Mouse (Mus musculus): Measurements from ENCODE around the gene Hap1. TPM values are rescaled to one million over a fixed set of nuclear protein-coding genes. Genes with fewer than 3 reads are reported as not detected.
"Not testable (repeated sequence)": the region's sequence is repeated elsewhere in the genome, so short reads cannot be mapped to it uniquely, and the experiment has no call there.

Hap1 gene
- polyA plus RNA-seq, 1 experiment from 2014 or later, result 96.3 TPM

DNA sequence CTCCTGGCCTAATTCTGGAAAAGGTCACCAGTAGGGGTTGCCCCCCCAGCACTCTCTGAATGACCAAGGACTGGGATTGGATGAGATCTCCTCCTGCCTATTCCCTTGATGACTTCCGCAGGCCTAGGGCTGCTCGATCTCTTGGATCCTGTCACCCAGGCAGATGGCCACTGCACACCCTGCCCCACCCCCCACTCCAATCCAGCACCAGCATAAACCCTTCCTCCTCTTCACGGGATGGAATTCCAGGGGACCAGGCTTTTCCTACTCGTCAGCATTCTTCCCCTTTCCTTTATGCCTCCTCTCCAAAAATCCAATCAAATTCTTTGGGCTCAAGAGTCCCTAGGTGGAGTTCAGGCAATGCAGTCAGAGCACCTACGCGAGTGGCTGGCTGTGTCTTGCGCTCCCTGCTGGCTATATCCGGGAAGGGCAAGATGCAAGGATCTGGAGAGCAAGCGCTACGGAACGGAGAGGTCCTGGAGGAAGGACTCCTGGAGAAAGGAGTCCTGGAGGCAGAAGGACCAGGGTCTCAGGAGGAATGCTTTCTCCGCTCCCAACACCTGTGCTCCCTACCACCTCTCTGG, 7.1 kb upstream of the Hap1 start:
- H3K36me3 ChIP-seq (replicated peaks), result no peaks in the 10 kb centered on the region

DNA sequence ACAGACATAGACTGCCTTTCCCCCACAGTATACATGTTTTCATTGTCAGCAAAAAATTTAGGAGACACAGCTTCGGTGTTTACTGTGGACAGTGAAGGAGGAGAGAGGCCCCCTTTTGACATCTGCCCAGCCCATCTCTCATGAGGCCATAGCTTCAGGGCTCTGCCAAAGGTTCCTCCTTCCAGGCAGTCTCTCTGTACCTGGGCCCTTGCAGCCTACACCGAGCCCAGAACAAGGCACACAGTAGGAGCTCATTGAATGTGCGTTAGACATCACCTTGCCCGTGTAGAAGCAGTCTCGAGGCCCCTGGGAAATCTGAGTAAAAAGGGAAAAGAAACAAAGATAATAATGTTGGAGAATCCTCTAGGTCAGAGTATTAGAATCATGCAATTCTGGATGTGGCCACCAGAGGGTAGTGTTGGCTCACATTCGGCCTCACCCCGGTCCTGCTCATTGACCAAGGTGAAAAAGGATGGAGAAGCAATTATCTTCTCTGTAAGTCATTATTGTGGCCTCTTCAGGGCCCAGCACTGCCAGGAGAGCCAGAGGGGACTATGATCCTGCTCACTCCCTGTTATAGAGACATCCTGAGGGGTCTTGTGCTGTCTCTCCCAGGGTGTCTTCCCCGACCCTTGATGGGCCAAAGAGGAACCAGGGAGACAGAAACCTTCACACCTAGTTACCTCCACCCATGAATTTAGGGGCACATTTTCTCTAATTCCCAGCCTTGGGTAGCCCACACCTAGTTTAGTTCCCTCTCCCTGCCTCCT, 6.5 kb upstream of the Hap1 start:
- Histone ChIP-seq H3K27me3 (peaks cover 34% of the 10 kb centered on the region), H3K4me3 (replicated peaks) (no peak overlapping the region), H3K9me3 (no peaks in the 10 kb centered on the region), H3K4me2 (no peak overlapping the region), H3K9ac (no peak overlapping the region; the same call in 1 of the 2 replicates), H3K4me1 (0 out of 2 replicates have a peak, but pooled peaks cover 4% of the 10 kb centered on the region), H3K27ac (no peak overlapping the region), H3K36me3 (replicated peaks) (no peaks in the 10 kb centered on the region)
- peak; percentile 59; the same call in 1 of the 2 replicates for ATAC-seq (ENCODE audit: low FRiP score)
- WGBS, result 15% methylated on average over 8 of the region's 8 CpGs

More for the DNA sequence above, 7.1 kb upstream of the Hap1 start:
- Histone ChIP-seq H3K4me3 (replicated peaks) (no peak overlapping the region), H3K4me1 (0 out of 2 replicates have a peak, but pooled peaks cover 4% of the 10 kb centered on the region), H3K4me2 (no peak overlapping the region), H3K9me3 (no peaks in the 10 kb centered on the region), H3K9ac (no peak overlapping the region), H3K27me3 (peaks cover 30% of the 10 kb centered on the region), H3K27ac (no peak overlapping the region)
- ATAC-seq (ENCODE audit: low FRiP score), result peak; percentile 36; the same call in 1 of the 2 replicates
- WGBS, result 21% methylated on average over 12 of the region's 12 CpGs

GRCm38 (mm10) chr11:100361059-100361458, 5.1 kb upstream of the Hap1 start:
- Histone ChIP-seq H3K27me3 (peaks cover 38% of the 10 kb centered on the region), H3K4me1 (peaks cover 10% of the 10 kb centered on the region)
- ATAC-seq (ENCODE audit: low FRiP score); H3K9me3 ChIP-seq; H3K36me3 ChIP-seq (replicated peaks); H3K4me2 ChIP-seq; H3K27ac ChIP-seq; H3K9ac ChIP-seq; H3K4me3 ChIP-seq (replicated peaks): not testable (repeated sequence)
- WGBS, result no CpG with 5 or more reads among the region's 13 CpGs

- Histone ChIP-seq H3K27me3 (peaks cover 35% of the 10 kb centered on the region), H3K4me1 (peaks cover 13% of the 10 kb centered on the region), H3K9me3 (no peaks in the 10 kb centered on the region), H3K27ac (no peak overlapping the region), H3K9ac (no peak overlapping the region), H3K4me2 (no peak overlapping the region), H3K36me3 (replicated peaks) (no peaks in the 10 kb centered on the region), H3K4me3 (replicated peaks) (no peak overlapping the region)
- 82% methylated on average over 6 of the region's 6 CpGs for WGBS
- ATAC-seq (ENCODE audit: low FRiP score), result no peak
Measured at GRCm38 (mm10) chr11:100360175-100360574, 4.2 kb upstream of the Hap1 start.

- no peaks in the 10 kb centered on the region for H3K9me3 ChIP-seq
- H3K4me2 ChIP-seq, result no peak overlapping the region
- H3K27me3 ChIP-seq, result peaks cover 43% of the 10 kb centered on the region
- H3K27ac ChIP-seq, result no peak overlapping the region
- peaks cover 22% of the 10 kb centered on the region for H3K4me1 ChIP-seq
- WGBS, result 60% methylated on average over 5 of the region's 5 CpGs
- no peak overlapping the region for H3K9ac ChIP-seq
- no peak overlapping the region for H3K4me3 ChIP-seq (replicated peaks)
- peaks cover 12% of the 10 kb centered on the region for H3K36me3 ChIP-seq (replicated peaks)
- no peak for ATAC-seq (ENCODE audit: low FRiP score)
Measured at GRCm38 (mm10) chr11:100357408-100357807, 1.5 kb upstream of the Hap1 start.

GRCm38 (mm10) chr11:100356819-100357211, 887 bp upstream of the Hap1 start:
- 17% methylated on average over 9 of the region's 9 CpGs for WGBS
- no peak for ATAC-seq (ENCODE audit: low FRiP score)
- Histone ChIP-seq H3K9ac (peak overlapping the region; percentile 78), H3K4me2 (peak overlapping the region; percentile 95), H3K4me1 (peaks cover 27% of the 10 kb centered on the region), H3K27ac (no peak overlapping the region), H3K4me3 (replicated peaks) (peak overlapping the region; percentile 67), H3K9me3 (no peaks in the 10 kb centered on the region), H3K36me3 (replicated peaks) (peaks cover 12% of the 10 kb centered on the region), H3K27me3 (peaks cover 43% of the 10 kb centered on the region)

DNA sequence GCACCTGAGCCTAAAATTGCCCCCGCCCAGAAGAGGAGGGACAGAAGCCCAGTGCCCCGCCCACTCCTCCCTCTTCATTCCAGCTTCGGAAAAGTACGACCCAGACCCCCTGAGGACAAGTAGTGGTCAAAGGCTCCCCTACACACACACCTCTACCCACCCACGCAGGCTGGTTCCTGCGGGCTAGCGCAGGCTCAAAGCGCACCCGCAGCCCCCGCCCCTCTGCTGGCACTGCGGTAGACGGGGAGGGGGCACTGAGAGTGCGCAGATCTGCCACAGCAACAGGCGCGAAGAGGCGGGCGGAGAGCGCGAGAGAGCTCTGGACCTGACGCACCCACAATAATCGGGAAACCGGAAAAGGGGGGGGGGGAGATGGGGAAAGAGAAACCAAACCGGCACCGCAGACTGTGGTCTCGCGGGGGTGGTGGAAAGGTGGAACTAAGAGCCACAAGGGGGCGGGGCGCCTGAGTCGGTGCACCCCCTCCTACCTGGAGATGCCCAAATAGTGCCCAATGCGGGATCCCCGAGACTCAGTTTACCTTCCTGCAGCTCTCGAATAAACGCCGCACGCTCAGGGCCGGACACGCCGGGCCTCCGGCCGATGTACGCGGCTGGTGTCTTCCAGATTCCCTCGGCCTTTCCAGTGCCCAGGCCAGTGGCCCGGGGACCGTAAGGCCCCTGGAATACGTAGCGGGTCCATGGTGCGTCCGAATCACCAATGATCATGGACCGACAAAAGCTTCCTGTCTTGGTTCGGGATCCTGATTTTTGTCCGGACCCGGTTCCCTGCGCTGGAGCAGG, 577 bp downstream of the Hap1 start:
- H3K27ac ChIP-seq, result peak overlapping the region; percentile 70
- H3K36me3 ChIP-seq (replicated peaks), result peaks cover 12% of the 10 kb centered on the region
- peak overlapping the region; percentile 67 for H3K4me3 ChIP-seq (replicated peaks)
- H3K9ac ChIP-seq, result peak overlapping the region; percentile 78
- H3K9me3 ChIP-seq, result no peaks in the 10 kb centered on the region
- peaks cover 39% of the 10 kb centered on the region for H3K27me3 ChIP-seq
- peak overlapping the region; percentile 95 for H3K4me2 ChIP-seq
- under 1% methylated on average over 54 of the region's 54 CpGs for WGBS
- peaks cover 29% of the 10 kb centered on the region for H3K4me1 ChIP-seq
- ATAC-seq (ENCODE audit: low FRiP score), result peak; percentile 50

- no peak overlapping the region for H3K4me3 ChIP-seq (replicated peaks)
- H3K4me2 ChIP-seq, result no peak overlapping the region
- H3K9ac ChIP-seq, result no peak overlapping the region
- no peak for ATAC-seq (ENCODE audit: low FRiP score)
- H3K9me3 ChIP-seq, result no peaks in the 10 kb centered on the region
- H3K4me1 ChIP-seq, result peaks cover 29% of the 10 kb centered on the region
- WGBS, result 48% methylated on average over 10 of the region's 10 CpGs
- H3K27ac ChIP-seq, result no peak overlapping the region
- H3K27me3 ChIP-seq, result peaks cover 10% of the 10 kb centered on the region; the same call in 1 of the 2 replicates
- H3K36me3 ChIP-seq (replicated peaks), result peaks cover 27% of the 10 kb centered on the region
Measured at GRCm38 (mm10) chr11:100352076-100352857, 3.7 kb downstream of the Hap1 start.

GRCm38 (mm10) chr11:100344269-100344668, 11.7 kb downstream of the Hap1 start:
- Histone ChIP-seq H3K4me1 (no peaks in the 10 kb centered on the region), H3K9ac (no peak overlapping the region), H3K4me2 (no peak overlapping the region), H3K27me3 (0 out of 2 replicates have a peak, but pooled peaks cover 5% of the 10 kb centered on the region), H3K4me3 (replicated peaks) (no peak overlapping the region), H3K27ac (no peak overlapping the region), H3K9me3 (no peaks in the 10 kb centered on the region), H3K36me3 (replicated peaks) (peaks cover 12% of the 10 kb centered on the region)
- ATAC-seq (ENCODE audit: low FRiP score), result no peak
- WGBS, result 96% methylated on average over 10 of the region's 10 CpGs

DNA sequence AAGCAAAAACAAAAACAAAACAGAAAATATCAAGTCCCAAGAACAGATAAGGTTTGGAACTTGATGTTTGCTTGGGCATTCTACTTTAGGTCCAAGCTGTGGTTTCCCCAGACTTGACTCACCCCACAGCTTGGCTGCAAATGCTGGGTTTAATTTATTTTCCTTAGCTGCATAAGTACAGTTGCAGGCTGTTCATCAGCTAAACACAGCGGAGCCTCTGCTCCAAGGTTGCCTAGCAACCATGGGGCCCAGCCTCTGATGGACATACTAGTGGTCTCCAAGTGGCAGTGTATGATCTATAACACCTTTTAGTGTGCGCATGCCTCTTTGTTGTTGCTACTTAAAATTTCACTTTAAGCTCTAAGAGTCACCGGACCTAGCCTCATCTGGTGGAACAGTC, 20.2 kb downstream of the Hap1 start:
- Histone ChIP-seq H3K27ac (peak overlapping the region; percentile 65), H3K9me3 (no peaks in the 10 kb centered on the region), H3K4me2 (no peak overlapping the region), H3K36me3 (replicated peaks) (no peaks in the 10 kb centered on the region), H3K9ac (no peak overlapping the region), H3K4me1 (peaks cover 40% of the 10 kb centered on the region), H3K27me3 (peaks cover 10% of the 10 kb centered on the region), H3K4me3 (replicated peaks) (no peak overlapping the region)
- ATAC-seq (ENCODE audit: low FRiP score), result peak; percentile 58
- 44% methylated on average over 3 of the region's 3 CpGs for WGBS

GRCm38 (mm10) chr11:100333944-100334457, 21.9 kb downstream of the Hap1 start, which contains the start of gene Gast:
Gast (plus strand) TSS chr11:100334407.
- no peak for ATAC-seq (ENCODE audit: low FRiP score)
- no peak within 1 kb of the TSS for H3K4me3 ChIP-seq (replicated peaks)
- H3K4me2 ChIP-seq, result no peak within 1 kb of the TSS
- H3K9me3 ChIP-seq, result no peaks in the 10 kb centered on the region
- 78% methylated on average over 6 of the region's 6 CpGs for WGBS
- peaks cover 50% of the 10 kb centered on the region for H3K4me1 ChIP-seq
- H3K36me3 ChIP-seq (replicated peaks), result no peaks in the 10 kb centered on the region
- H3K27ac ChIP-seq, result peak within 1 kb of the TSS; percentile 90
- peaks cover 10% of the 10 kb centered on the region for H3K27me3 ChIP-seq
- H3K9ac ChIP-seq, result no peak within 1 kb of the TSS

Measured in forebrain, embryonic 12.5 days (tissue).